Mouse (Mus musculus): ENCODE results near the gene Fat3. TPM values are rescaled to one million over a fixed set of nuclear protein-coding genes. Genes with fewer than 3 reads are reported as not detected.

Gene Fat3
- polyA plus RNA-seq, 1 experiment from 2014 or later, result 3.4 TPM

DNA sequence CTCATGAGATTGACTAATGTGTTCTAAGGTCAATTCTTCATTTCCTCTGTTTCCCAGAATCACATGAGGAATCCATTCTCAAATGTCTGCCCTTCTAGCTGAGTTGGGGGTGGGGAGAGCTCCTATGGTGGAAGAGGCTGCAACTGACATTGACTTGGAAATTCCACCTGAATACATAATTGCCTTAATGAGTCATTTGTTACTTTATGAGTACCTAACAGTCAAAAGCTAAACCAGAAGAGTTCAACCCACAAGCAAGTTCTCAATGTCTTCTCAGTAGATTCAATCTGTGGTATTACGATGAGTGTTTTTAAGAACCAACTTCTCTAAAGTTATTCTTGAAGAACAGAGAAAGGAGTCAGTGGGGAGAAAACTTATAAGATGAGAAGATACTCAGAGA lies 3.7 kb downstream of the Fat3 start:
- no peak overlapping the region for H3K4me3 ChIP-seq
- no peaks in the 10 kb centered on the region for H3K36me3 ChIP-seq
- no peak for ATAC-seq (ENCODE audit: insufficient number of reproducible peaks, insufficient read depth, low FRiP score, low TSS enrichment, low read depth)
- no peak overlapping the region for H3K27ac ChIP-seq
- H3K9me3 ChIP-seq, result no peaks in the 10 kb centered on the region
- WGBS, result 98% methylated on average over 1 of the region's 1 CpGs
- no peak overlapping the region for H3K9ac ChIP-seq
- peaks cover 5% of the 10 kb centered on the region; the same call in 1 of the 2 replicates for H3K4me1 ChIP-seq
- H3K4me2 ChIP-seq, result no peak overlapping the region
- H3K27me3 ChIP-seq, result peaks cover 16% of the 10 kb centered on the region

DNA sequence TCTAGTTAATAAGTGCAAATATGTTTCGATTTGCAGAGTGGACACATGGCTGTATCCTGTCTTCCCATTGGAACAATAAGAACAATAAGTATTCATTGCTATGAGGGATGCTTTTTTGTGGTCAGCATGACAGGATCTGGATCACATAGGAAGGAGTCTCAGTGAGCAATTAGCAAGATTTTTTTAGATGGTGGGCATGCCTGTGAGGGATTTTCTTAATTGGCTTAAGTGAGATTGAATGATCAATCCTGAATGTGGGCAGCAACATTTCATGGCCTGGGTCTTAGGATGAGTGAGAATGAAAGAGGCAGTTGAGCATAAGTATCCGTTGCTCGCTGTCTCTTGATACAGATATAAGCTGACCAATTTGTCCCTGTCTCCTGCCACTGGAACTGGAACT lies 4.8 kb downstream of the Fat3 start:
- H3K27ac ChIP-seq, result no peak overlapping the region
- no peak overlapping the region for H3K9ac ChIP-seq
- H3K4me2 ChIP-seq, result no peak overlapping the region
- no peak overlapping the region for H3K4me3 ChIP-seq
- no peak for ATAC-seq (ENCODE audit: insufficient number of reproducible peaks, insufficient read depth, low FRiP score, low TSS enrichment, low read depth)
- no peaks in the 10 kb centered on the region for H3K36me3 ChIP-seq
- peaks cover 12% of the 10 kb centered on the region for H3K27me3 ChIP-seq
- no peaks in the 10 kb centered on the region for H3K9me3 ChIP-seq
- 88% methylated on average over 3 of the region's 3 CpGs for WGBS
- H3K4me1 ChIP-seq, result peaks cover 3% of the 10 kb centered on the region; the same call in 1 of the 2 replicates

DNA sequence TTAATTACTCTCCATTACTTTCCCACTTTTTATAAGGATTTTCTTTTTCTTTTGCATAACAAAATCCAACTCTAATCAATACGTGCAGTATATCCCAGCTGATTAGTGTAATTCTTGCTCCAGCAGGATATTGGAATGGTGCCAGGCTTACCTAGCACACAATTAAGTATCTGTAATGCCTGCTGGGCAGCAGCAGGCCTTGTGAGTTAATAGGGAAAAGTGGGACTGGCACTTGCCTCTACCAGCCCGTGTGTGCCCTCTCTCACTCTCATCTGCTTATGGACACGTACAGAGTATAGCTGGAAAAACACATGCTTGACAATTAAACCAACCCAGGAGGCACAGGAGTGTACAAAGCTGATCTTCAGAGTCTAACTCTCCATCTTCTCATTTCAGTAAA lies 11.4 kb downstream of the Fat3 start:
- ATAC-seq (ENCODE audit: insufficient number of reproducible peaks, insufficient read depth, low FRiP score, low TSS enrichment, low read depth), result no peak
- 68% methylated on average over 3 of the region's 3 CpGs for WGBS
- no peak overlapping the region for H3K4me2 ChIP-seq
- H3K4me3 ChIP-seq, result no peak overlapping the region
- no peaks in the 10 kb centered on the region for H3K9me3 ChIP-seq
- no peaks in the 10 kb centered on the region for H3K27me3 ChIP-seq
- H3K36me3 ChIP-seq, result no peaks in the 10 kb centered on the region
- H3K27ac ChIP-seq, result no peak overlapping the region
- no peak overlapping the region for H3K9ac ChIP-seq
- no peaks in the 10 kb centered on the region for H3K4me1 ChIP-seq

DNA sequence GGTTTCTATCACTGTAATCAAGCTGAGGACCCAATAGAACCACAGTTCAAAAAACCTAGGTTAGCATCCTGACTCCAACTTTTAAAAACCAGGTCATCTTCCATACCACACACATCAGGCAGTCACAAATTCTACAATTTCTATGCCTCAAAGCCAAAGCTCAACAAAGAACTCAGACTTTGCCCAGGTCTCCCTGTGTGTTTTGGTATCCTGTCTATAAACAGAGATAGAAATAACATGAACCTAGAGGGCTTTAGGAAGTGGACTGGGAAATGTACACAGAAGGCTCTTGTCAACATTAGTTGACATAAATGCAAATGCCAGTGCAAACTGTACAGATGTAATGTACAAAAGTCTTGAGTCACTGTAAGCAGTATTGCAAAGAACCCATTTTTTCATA lies 13.5 kb downstream of the Fat3 start:
- Histone ChIP-seq H3K4me2 (no peak overlapping the region), H3K27ac (no peak overlapping the region)

DNA sequence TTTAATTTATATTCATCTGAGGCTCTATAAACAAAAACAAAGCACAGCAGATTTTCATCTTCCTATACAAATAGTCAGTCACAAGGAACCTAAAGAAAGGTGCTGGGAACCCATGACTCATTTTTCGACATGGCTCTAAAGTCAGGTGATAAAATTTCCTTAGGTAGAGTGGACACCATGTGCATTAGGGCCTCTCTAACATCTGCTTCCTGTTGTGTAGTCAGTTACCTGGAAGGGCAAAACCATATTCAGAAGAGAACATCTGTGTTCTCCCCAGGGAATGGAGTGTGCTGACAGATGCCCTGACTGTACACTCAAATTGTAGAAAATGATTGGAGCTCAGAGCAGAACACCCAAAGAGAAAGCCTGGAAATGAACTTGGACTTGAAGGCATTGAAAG lies 14.9 kb downstream of the Fat3 start:
- 81% methylated on average over 1 of the region's 1 CpGs for WGBS
- Histone ChIP-seq H3K9me3 (no peaks in the 10 kb centered on the region), H3K36me3 (no peaks in the 10 kb centered on the region), H3K9ac (no peak overlapping the region), H3K4me2 (no peak overlapping the region), H3K4me1 (peaks cover 4% of the 10 kb centered on the region; the same call in 1 of the 2 replicates), H3K4me3 (no peak overlapping the region), H3K27me3 (no peaks in the 10 kb centered on the region), H3K27ac (no peak overlapping the region)
- ATAC-seq (ENCODE audit: insufficient number of reproducible peaks, insufficient read depth, low FRiP score, low TSS enrichment, low read depth), result no peak

More for the DNA sequence above, 13.5 kb downstream of the Fat3 start:
- Histone ChIP-seq H3K9me3 (no peaks in the 10 kb centered on the region), H3K4me1 (no peaks in the 10 kb centered on the region), H3K9ac (no peak overlapping the region), H3K27me3 (no peaks in the 10 kb centered on the region), H3K4me3 (no peak overlapping the region), H3K36me3 (no peaks in the 10 kb centered on the region)
- no peak for ATAC-seq (ENCODE audit: insufficient number of reproducible peaks, insufficient read depth, low FRiP score, low TSS enrichment, low read depth)

DNA sequence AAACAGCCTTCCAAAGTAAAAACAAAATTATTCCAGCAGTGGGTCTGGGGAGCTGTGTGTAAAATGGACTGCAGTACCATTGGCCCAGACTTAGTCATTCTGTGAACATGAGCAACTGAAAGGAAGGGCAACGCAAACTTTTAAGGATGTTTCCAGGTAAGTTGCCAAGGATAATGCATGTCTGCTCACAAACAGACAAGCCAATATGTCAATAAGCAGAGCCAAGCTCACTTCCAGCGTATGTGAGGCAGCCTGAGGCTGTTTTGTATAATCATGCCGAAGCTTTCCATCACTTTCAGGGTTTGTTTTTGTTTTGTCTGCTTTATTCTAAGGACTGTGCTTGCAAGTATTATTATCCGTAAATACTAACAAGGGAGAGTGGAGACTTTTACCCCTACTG lies 15.9 kb downstream of the Fat3 start:
- Histone ChIP-seq H3K4me2 (no peak overlapping the region), H3K9ac (no peak overlapping the region), H3K4me3 (no peak overlapping the region), H3K27ac (no peak overlapping the region), H3K27me3 (no peaks in the 10 kb centered on the region), H3K9me3 (no peaks in the 10 kb centered on the region), H3K36me3 (no peaks in the 10 kb centered on the region), H3K4me1 (peaks cover 5% of the 10 kb centered on the region; the same call in 1 of the 2 replicates)
- WGBS, result 30% methylated on average over 4 of the region's 4 CpGs
- no peak for ATAC-seq (ENCODE audit: insufficient number of reproducible peaks, insufficient read depth, low FRiP score, low TSS enrichment, low read depth)

DNA sequence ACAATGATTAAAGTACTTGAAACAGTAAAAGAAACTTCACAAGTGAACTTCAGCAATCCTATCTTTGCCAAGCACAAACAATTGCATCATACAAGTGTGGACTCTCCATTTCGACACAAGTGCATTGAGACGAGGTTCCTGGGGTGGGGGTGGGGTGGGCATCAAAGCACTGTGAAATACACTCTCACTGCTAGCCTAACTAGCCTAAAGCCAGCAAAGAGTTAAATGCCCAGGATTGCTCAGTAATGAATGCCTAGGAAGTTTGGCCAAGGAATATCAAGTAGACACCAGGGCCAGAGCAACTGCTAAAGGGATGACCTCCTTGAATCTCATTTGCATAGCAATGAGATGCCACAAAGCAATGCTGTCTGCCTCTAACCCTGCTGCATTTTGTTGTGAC lies 16.3 kb downstream of the Fat3 start:
- Histone ChIP-seq H3K4me3 (no peak overlapping the region), H3K9ac (no peak overlapping the region), H3K4me1 (peaks cover 5% of the 10 kb centered on the region; the same call in 1 of the 2 replicates), H3K4me2 (no peak overlapping the region), H3K9me3 (no peaks in the 10 kb centered on the region), H3K36me3 (no peaks in the 10 kb centered on the region), H3K27ac (no peak overlapping the region), H3K27me3 (no peaks in the 10 kb centered on the region)
- no peak for ATAC-seq (ENCODE audit: insufficient number of reproducible peaks, insufficient read depth, low FRiP score, low TSS enrichment, low read depth)
- 48% methylated on average over 2 of the region's 2 CpGs for WGBS

DNA sequence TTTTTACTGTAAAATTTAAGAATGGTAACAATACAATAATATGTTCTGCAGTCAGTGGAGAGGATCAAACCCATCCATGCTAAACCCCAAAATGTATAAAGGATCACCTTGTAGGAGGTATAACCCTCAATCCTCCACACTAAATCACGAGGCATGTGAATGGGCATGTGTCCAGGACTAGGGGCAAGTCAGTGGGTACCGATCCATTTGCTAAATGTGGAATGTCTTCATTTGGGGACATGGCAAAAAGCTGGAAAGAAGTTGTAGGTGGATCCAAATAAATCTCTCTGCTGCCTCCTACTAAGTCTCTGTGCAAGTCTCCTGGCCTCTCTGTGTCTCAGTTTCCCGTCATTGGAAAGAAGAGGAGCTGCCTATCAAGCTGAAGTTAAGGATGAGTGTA lies 39.6 kb downstream of the Fat3 start:
- no peaks in the 10 kb centered on the region for H3K36me3 ChIP-seq
- no peak overlapping the region for H3K27ac ChIP-seq
- H3K4me2 ChIP-seq, result no peak overlapping the region
- no peaks in the 10 kb centered on the region for H3K4me1 ChIP-seq
- no peak overlapping the region for H3K9ac ChIP-seq
- WGBS, result 75% methylated on average over 3 of the region's 3 CpGs
- H3K27me3 ChIP-seq, result no peaks in the 10 kb centered on the region
- ATAC-seq (ENCODE audit: insufficient number of reproducible peaks, insufficient read depth, low FRiP score, low TSS enrichment, low read depth), result no peak
- no peak overlapping the region for H3K4me3 ChIP-seq
- no peaks in the 10 kb centered on the region for H3K9me3 ChIP-seq

DNA sequence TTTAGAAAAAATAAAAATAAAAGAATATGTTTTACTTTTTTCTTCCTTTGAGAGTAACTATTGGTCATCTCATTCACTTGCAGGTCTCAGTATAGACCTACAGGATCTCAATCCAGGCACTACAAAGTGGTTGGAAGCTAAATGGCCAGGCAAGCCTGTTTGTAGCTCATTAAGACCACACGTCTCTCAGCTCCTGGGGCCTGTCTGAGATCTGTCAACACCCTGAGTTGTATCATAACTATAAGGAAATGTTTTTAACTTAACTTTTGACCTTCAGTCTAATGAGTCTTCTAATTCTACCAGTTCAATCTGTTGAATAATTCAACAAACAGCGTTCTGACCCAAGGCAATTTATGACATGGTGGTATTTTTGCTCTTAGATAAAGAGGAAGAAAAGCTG lies 40.5 kb downstream of the Fat3 start:
- H3K27ac ChIP-seq, result no peak overlapping the region
- no peaks in the 10 kb centered on the region for H3K27me3 ChIP-seq
- no peak for ATAC-seq (ENCODE audit: insufficient number of reproducible peaks, insufficient read depth, low FRiP score, low TSS enrichment, low read depth)
- H3K4me1 ChIP-seq, result no peaks in the 10 kb centered on the region
- no peak overlapping the region for H3K9ac ChIP-seq
- 63% methylated on average over 2 of the region's 2 CpGs for WGBS
- H3K36me3 ChIP-seq, result no peaks in the 10 kb centered on the region
- H3K9me3 ChIP-seq, result no peaks in the 10 kb centered on the region
- H3K4me3 ChIP-seq, result no peak overlapping the region
- no peak overlapping the region for H3K4me2 ChIP-seq

DNA sequence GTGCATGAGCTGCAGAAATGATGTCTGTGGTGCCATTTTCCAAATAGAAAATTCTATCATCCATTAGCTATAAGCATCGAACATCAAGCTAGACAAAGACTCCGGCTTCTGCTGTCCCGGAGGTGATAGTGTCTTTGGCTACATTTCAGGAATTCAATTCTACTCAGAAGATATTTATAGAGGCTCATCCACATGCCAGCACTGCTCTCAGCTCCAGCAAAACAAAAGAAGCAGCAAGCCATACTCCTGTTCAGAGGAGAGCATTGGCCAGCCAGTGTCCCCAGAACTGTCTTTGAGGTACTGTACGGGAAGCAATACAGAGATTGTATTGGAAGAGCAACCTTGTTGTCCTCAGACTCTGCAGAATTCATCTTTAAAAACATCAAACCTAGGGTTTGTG lies 59.2 kb downstream of the Fat3 start:
- no peaks in the 10 kb centered on the region for H3K27me3 ChIP-seq
- ATAC-seq (ENCODE audit: insufficient number of reproducible peaks, insufficient read depth, low FRiP score, low TSS enrichment, low read depth), result no peak
- 88% methylated on average over 4 of the region's 4 CpGs for WGBS

DNA sequence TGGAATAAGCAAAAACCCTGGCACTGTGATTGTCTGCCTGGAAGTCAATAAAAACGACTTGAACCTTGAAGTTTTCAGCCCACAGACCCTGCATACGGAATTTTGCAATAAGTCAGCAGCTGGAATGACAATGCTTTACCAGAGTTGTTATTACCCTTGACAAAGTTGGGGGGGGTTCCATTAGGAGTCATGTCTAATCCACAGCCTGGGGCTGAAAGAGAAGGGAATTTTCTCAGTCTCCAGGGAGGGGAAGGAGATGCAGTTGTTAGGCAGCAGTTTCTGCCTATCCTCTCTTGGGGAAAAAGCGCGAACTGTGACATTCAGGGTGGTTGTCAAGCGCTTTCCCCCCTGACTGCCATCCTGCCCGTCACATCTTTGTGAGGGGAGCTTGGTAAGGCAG lies 60.4 kb downstream of the Fat3 start:
- ATAC-seq (ENCODE audit: insufficient number of reproducible peaks, insufficient read depth, low FRiP score, low TSS enrichment, low read depth), result no peak
- H3K4me1 ChIP-seq, result no peaks in the 10 kb centered on the region; the same call in 1 of the 2 replicates
- 42% methylated on average over 6 of the region's 6 CpGs for WGBS

More for the DNA sequence above, 59.2 kb downstream of the Fat3 start:
- Histone ChIP-seq H3K27ac (no peak overlapping the region), H3K9me3 (no peaks in the 10 kb centered on the region), H3K4me2 (no peak overlapping the region), H3K4me3 (no peak overlapping the region), H3K9ac (no peak overlapping the region), H3K4me1 (no peaks in the 10 kb centered on the region; the same call in 1 of the 2 replicates), H3K36me3 (no peaks in the 10 kb centered on the region)

DNA sequence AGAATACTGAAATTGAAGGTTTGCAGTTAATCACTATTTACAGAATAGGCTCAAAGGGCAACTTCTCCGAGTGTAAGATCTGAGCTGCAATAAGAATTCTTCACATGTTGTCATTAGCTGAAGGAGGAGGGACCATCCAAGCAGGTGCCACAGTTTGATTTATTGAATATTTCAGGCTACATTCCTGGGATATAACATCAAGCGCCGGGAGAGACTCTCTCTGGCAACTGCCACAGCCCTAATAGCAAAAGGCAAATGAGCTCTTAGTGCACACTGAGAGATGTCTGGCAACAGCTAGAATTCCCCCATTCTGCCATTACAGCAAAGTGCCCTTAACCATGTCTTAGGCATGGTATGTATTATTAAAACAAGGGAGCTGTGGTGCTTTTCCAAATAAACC lies 61.1 kb downstream of the Fat3 start:
- Histone ChIP-seq H3K9ac (no peak overlapping the region), H3K4me3 (no peak overlapping the region), H3K4me1 (no peaks in the 10 kb centered on the region; the same call in 1 of the 2 replicates), H3K27ac (no peak overlapping the region), H3K27me3 (no peaks in the 10 kb centered on the region), H3K9me3 (no peaks in the 10 kb centered on the region), H3K36me3 (no peaks in the 10 kb centered on the region), H3K4me2 (no peak overlapping the region)
- no peak for ATAC-seq (ENCODE audit: insufficient number of reproducible peaks, insufficient read depth, low FRiP score, low TSS enrichment, low read depth)
- 64% methylated on average over 3 of the region's 3 CpGs for WGBS

More for the DNA sequence above, 60.4 kb downstream of the Fat3 start:
- H3K27ac ChIP-seq, result no peak overlapping the region
- no peaks in the 10 kb centered on the region for H3K9me3 ChIP-seq
- no peaks in the 10 kb centered on the region for H3K36me3 ChIP-seq
- H3K4me2 ChIP-seq, result no peak overlapping the region
- H3K4me3 ChIP-seq, result no peak overlapping the region
- H3K27me3 ChIP-seq, result no peaks in the 10 kb centered on the region
- H3K9ac ChIP-seq, result no peak overlapping the region

DNA sequence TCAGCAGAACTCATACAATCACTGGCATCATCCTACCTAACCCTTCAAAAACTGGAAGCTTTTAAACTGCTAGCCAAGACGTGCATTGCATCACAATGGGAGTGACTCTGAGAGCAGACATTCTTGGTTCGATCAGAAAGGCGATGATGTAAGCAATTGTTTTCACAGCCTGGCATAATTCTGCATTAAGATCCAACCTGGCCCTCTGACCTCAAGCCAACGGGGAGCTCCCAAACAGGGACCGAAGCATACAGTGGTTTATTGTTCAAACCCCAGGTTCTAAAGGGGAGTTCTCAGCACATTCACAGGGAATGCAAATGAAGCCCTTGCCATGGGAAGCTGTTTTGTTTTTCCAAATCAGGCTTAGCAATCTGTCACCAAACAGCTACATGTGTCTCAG lies 63.3 kb downstream of the Fat3 start:
- H3K4me1 ChIP-seq, result no peaks in the 10 kb centered on the region; the same call in 1 of the 2 replicates
- H3K4me3 ChIP-seq, result no peak overlapping the region
- no peaks in the 10 kb centered on the region for H3K36me3 ChIP-seq
- H3K27ac ChIP-seq, result no peak overlapping the region
- no peak for ATAC-seq (ENCODE audit: insufficient number of reproducible peaks, insufficient read depth, low FRiP score, low TSS enrichment, low read depth)
- H3K4me2 ChIP-seq, result no peak overlapping the region
- no peak overlapping the region for H3K9ac ChIP-seq
- no peaks in the 10 kb centered on the region for H3K9me3 ChIP-seq
- no peaks in the 10 kb centered on the region for H3K27me3 ChIP-seq
- WGBS, result 13% methylated on average over 5 of the region's 5 CpGs
